Mouse (Mus musculus) lung, embryonic 16.5 days (tissue): ENCODE measurements around the gene Inpp4b. TPM values are rescaled to one million over a fixed set of nuclear protein-coding genes. Genes with fewer than 3 reads are reported as not detected.

Experiments used
- ATAC-seq: fragments of 200-750 bp; cut with Nextera tagmentation; 2 replicates; pipeline ENCODE4 v1.8.0; 2017; ENCODE audit warnings: low read depth, mild to moderate bottlenecking, moderate library complexity
- H3K27ac ChIP-seq: fragments of 300-500 bp; sonication (generic); 2 replicates; pipeline ENCODE4 v1.5.1; 2014; ENCODE audit warnings: mild to moderate bottlenecking, control low read depth, low read length
- H3K27me3 ChIP-seq: fragments of 300-500 bp; sonication (generic); 2 replicates; pipeline ENCODE4 v1.6.1; 2014; ENCODE audit warnings: low read depth, low read length, mixed read lengths; ENCODE audit not compliant: control insufficient read depth, insufficient read depth
- H3K36me3 ChIP-seq: fragments of 300-500 bp; sonication (generic); 2 replicates; pipeline ENCODE4 v1.6.1; 2014; ENCODE audit warnings: low read length; ENCODE audit not compliant: control insufficient read depth, insufficient read depth
- H3K4me1 ChIP-seq: fragments of 300-500 bp; sonication (generic); replicated peaks from 2 replicates; pipeline ENCODE4 v1.6.1; 2014; ENCODE audit warnings: low read length, mixed read lengths; ENCODE audit not compliant: control insufficient read depth, insufficient read depth
- H3K4me2 ChIP-seq: fragments of 300-500 bp; sonication (generic); 2 replicates; pipeline ENCODE4 v1.6.1; 2014; ENCODE audit warnings: low read depth, low read length, control low read depth
- H3K4me3 ChIP-seq: fragments of 300-500 bp; sonication (generic); 2 replicates; pipeline ENCODE4 v1.5.1; 2014; ENCODE audit warnings: mild to moderate bottlenecking, low read length, control low read depth
- H3K9ac ChIP-seq: fragments of 300-500 bp; sonication (generic); 2 replicates; pipeline ENCODE4 v1.6.1; 2014; ENCODE audit warnings: low read length, control low read depth
- H3K9me3 ChIP-seq: fragments of 300-500 bp; sonication (generic); 2 replicates; pipeline ENCODE4 v1.6.1; 2016; ENCODE audit warnings: low read length; ENCODE audit not compliant: control insufficient read depth
- WGBS: fragments of 180-500 bp; shearing (Covaris S2); extraction: QIAGEN DNeasy Blood & Tissue Kit; methylation state at CpG from one replicate; pipeline ENCODE4 v1.1.7; 2014; 5-methylcytosine and 5-hydroxymethylcytosine counted together
- polyA plus RNA-seq: library from polyadenylated mRNA; unstranded; fragments of >200 nt; fragmentation: Nextera tagmentation; extraction: Ambion mirVana; gene quantifications from 2 replicates; pipeline ENCODE4 v1.2.1, GENCODE M21; 2015

Gene Inpp4b
- polyA plus RNA-seq, 1 experiment from 2014 or later = 16.5 TPM

- Histone ChIP-seq H3K9me3 (no peaks in the 10 kb centered on the region), H3K27me3 (no peaks in the 10 kb centered on the region), H3K4me3 (no peak overlapping the region), H3K4me2 (no peak overlapping the region), H3K4me1 (no peaks in the 10 kb centered on the region), H3K27ac (no peak overlapping the region), H3K36me3 (no peaks in the 10 kb centered on the region), H3K9ac (no peak overlapping the region)
- ATAC-seq = no peak
- WGBS = 20% methylated on average over 2 of the region's 2 CpGs
These were observed 352.5 kb downstream of the Inpp4b start for GRCm38 (mm10) chr8:81694893-81695292.

- 67% methylated on average over 1 of the region's 1 CpGs for WGBS
- Histone ChIP-seq H3K9me3 (no peaks in the 10 kb centered on the region), H3K9ac (no peak overlapping the region), H3K4me3 (no peak overlapping the region), H3K36me3 (no peaks in the 10 kb centered on the region), H3K27ac (no peak overlapping the region), H3K4me2 (no peak overlapping the region), H3K4me1 (no peaks in the 10 kb centered on the region), H3K27me3 (no peaks in the 10 kb centered on the region)
- no peak for ATAC-seq
These were observed 359.7 kb downstream of the Inpp4b start for GRCm38 (mm10) chr8:81702038-81702437.

DNA sequence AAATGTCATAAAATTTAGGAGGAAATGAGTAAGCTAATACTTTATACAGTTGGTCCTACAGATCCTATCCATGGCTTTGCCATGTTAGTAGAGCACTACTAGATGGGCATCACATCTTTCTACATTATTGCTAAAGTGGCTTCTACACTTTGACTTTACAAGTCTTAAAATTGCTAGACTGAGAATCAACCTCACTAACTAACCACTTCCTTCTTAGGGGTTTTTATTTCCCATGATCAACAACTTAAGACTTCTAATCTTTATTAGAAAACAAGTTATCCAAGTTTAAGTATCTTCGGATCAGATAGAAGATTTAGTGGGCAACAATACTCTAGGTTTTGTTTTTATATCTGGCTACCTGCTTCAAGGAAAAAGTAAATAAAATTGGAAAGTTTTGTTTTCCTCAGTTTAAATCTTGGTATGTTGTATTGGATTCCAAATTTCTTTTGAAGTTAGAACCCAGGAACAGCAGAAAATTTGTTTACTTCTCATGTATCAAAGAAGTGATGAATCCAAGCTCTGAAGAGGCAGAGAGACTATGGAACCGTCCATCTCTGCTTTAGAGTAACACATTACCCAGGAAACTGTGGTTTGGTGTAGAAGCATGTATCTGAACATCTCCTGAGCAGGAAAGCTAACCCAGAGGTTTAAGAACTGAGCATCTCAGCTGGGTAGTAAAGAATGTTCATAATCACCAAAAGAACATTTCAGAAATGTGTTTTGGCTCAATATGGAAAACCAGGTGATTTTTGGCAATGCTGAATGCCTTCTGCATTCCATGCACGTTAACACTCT is 361.4 kb downstream of the Inpp4b start:
- H3K9me3 ChIP-seq = no peaks in the 10 kb centered on the region

GRCm38 (mm10) chr8:81707436-81707835 is 365.1 kb downstream of the Inpp4b start:
- Histone ChIP-seq H3K9me3 (no peaks in the 10 kb centered on the region), H3K4me2 (no peak overlapping the region), H3K4me1 (no peaks in the 10 kb centered on the region), H3K9ac (no peak overlapping the region), H3K27ac (no peak overlapping the region), H3K36me3 (no peaks in the 10 kb centered on the region), H3K4me3 (no peak overlapping the region), H3K27me3 (no peaks in the 10 kb centered on the region)
- WGBS = 48% methylated on average over 1 of the region's 1 CpGs
- no peak for ATAC-seq

More for the DNA sequence above, 361.4 kb downstream of the Inpp4b start:
- WGBS = 68% methylated on average over 3 of the region's 3 CpGs
- no peaks in the 10 kb centered on the region for H3K36me3 ChIP-seq
- H3K27me3 ChIP-seq = no peaks in the 10 kb centered on the region
- H3K4me1 ChIP-seq = no peaks in the 10 kb centered on the region
- no peak overlapping the region for H3K4me2 ChIP-seq
- H3K27ac ChIP-seq = no peak overlapping the region
- H3K4me3 ChIP-seq = no peak overlapping the region
- ATAC-seq = no peak
- H3K9ac ChIP-seq = no peak overlapping the region

- no peaks in the 10 kb centered on the region for H3K4me1 ChIP-seq
- H3K9me3 ChIP-seq = no peaks in the 10 kb centered on the region
- H3K27ac ChIP-seq = no peak overlapping the region
- no peak overlapping the region for H3K9ac ChIP-seq
- no peaks in the 10 kb centered on the region for H3K36me3 ChIP-seq
- no peak overlapping the region for H3K4me2 ChIP-seq
- no peak overlapping the region for H3K4me3 ChIP-seq
- no peaks in the 10 kb centered on the region for H3K27me3 ChIP-seq
- no peak for ATAC-seq
These were observed 389.0 kb downstream of the Inpp4b start for GRCm38 (mm10) chr8:81731332-81731731.

GRCm38 (mm10) chr8:81735655-81736054 is 393.3 kb downstream of the Inpp4b start:
- no peaks in the 10 kb centered on the region for H3K9me3 ChIP-seq
- H3K27ac ChIP-seq = no peak overlapping the region
- no peak overlapping the region for H3K4me2 ChIP-seq
- no peaks in the 10 kb centered on the region for H3K27me3 ChIP-seq
- H3K36me3 ChIP-seq = no peaks in the 10 kb centered on the region
- 80% methylated on average over 2 of the region's 2 CpGs for WGBS
- ATAC-seq = no peak
- H3K4me1 ChIP-seq = no peaks in the 10 kb centered on the region
- no peak overlapping the region for H3K9ac ChIP-seq
- H3K4me3 ChIP-seq = no peak overlapping the region

- H3K4me2 ChIP-seq = no peak overlapping the region
- no peaks in the 10 kb centered on the region for H3K36me3 ChIP-seq
- no peak overlapping the region for H3K4me3 ChIP-seq
- no peaks in the 10 kb centered on the region for H3K9me3 ChIP-seq
- ATAC-seq = no peak
- no peaks in the 10 kb centered on the region for H3K4me1 ChIP-seq
- H3K27me3 ChIP-seq = no peaks in the 10 kb centered on the region
- H3K9ac ChIP-seq = no peak overlapping the region
- H3K27ac ChIP-seq = no peak overlapping the region
- WGBS = 100% methylated on average over 1 of the region's 1 CpGs
These were observed 393.7 kb downstream of the Inpp4b start for GRCm38 (mm10) chr8:81736103-81736502.

- Histone ChIP-seq H3K27me3 (no peaks in the 10 kb centered on the region), H3K9me3 (no peaks in the 10 kb centered on the region), H3K36me3 (no peaks in the 10 kb centered on the region), H3K27ac (no peak overlapping the region), H3K9ac (no peak overlapping the region), H3K4me1 (no peaks in the 10 kb centered on the region), H3K4me2 (no peak overlapping the region), H3K4me3 (no peak overlapping the region)
- no peak for ATAC-seq
- WGBS = 83% methylated on average over 7 of the region's 7 CpGs
These were observed 400.2 kb downstream of the Inpp4b start for GRCm38 (mm10) chr8:81742588-81742987.

GRCm38 (mm10) chr8:81743040-81743439 is 400.7 kb downstream of the Inpp4b start:
- Histone ChIP-seq H3K27me3 (no peaks in the 10 kb centered on the region), H3K36me3 (no peaks in the 10 kb centered on the region), H3K4me2 (no peak overlapping the region), H3K9me3 (no peaks in the 10 kb centered on the region), H3K4me3 (no peak overlapping the region), H3K27ac (no peak overlapping the region), H3K9ac (no peak overlapping the region), H3K4me1 (no peaks in the 10 kb centered on the region)
- 63% methylated on average over 3 of the region's 3 CpGs for WGBS
- ATAC-seq = no peak
